Mouse (Mus musculus): ENCODE measurements around the gene Rgs7.

DNA sequence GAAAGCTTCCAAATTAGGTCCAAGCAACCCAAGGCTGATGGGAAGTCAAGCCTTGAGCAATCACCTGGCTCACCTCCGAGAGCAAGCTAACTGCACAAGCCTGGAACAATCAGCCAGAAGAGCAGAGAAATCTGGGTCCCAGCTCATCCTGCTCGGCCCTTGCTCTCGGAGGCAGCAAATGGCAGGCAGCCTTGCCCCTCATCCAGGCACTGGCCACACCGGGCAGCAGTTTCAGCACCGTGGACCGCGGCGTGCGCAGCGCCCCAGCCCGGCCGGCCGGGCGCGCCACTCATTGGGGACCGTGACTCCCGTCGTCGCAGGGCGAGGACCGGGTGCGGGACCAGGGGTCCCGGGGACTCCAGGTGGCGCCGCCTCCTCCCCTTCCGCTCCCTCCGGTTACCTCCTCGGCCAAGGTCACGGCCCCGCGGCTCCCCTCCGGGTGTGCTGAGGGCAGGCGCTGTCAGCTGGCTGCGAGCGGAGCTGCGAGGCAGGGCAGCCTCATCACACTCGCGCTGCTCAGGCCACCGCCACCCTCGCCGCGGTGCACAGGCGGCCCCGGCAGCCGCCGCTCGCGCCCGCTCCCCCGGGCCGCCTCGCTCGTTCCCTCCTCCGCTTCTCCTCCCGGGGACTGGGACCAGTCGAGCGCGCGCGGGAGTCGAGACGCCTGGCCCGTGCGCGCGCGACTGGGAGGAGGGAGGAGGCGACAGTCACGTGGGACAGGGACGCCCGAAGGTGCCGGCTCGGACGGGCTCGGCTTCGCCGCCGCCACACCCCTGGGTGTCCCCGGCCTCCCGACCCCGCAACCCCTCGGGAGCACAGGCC, at the start of gene Rgs7:
- TF ChIP-seq CTCF (IDR thresholded peaks at IDR 0.05 in 2 of 3, conservative IDR thresholded peaks at IDR 0.05 in 1 of 3; ENCODE audit: control insufficient read depth in 1 of 3, insufficient read depth in 1 of 3, low read depth in 2 of 3, low read length in 3 of 3, poor library complexity in 1 of 3, severe bottlenecking in 1 of 3) (no peak), MAZ (IDR thresholded peaks at IDR 0.05; ENCODE audit: low read depth, low read length) (no peak), POLR2A (IDR thresholded peaks at IDR 0.05; ENCODE audit: control insufficient read depth in 1 of 2, insufficient read depth in 1 of 2, low read depth in 1 of 2, low read length in 2 of 2, poor library complexity in 1 of 2) (no peak), CHD2 (IDR thresholded peaks at IDR 0.05; ENCODE audit: low read length) (no peak), ZNF384 (IDR thresholded peaks at IDR 0.05; ENCODE audit: low read depth, low read length) (no peak), BHLHE40 (IDR thresholded peaks at IDR 0.05; ENCODE audit: borderline replicate concordance, low read depth, low read length) (no peak), ZMIZ1 (IDR thresholded peaks at IDR 0.05; ENCODE audit: low read depth, low read length) (no peak), EP300 (IDR thresholded peaks at IDR 0.05; ENCODE audit: low read depth in 1 of 2, low read length in 2 of 2) (no peak)

All from MEL (cell line).